Mouse (Mus musculus) layer of hippocampus, adult 9-10 months (tissue): ENCODE measurements around the gene 1190005I06Rik.

ENCODE experiments used
- DNase-seq: peaks from one replicate; pipeline ENCODE4 v3.0.0; 2022; ENCODE audit warnings: low spot score

1190005I06Rik gene

GRCm38 (mm10) chr8:120620441-120620840 is 27.0 kb downstream of the 1190005I06Rik start:
- DNase-seq, result no peak

DNA sequence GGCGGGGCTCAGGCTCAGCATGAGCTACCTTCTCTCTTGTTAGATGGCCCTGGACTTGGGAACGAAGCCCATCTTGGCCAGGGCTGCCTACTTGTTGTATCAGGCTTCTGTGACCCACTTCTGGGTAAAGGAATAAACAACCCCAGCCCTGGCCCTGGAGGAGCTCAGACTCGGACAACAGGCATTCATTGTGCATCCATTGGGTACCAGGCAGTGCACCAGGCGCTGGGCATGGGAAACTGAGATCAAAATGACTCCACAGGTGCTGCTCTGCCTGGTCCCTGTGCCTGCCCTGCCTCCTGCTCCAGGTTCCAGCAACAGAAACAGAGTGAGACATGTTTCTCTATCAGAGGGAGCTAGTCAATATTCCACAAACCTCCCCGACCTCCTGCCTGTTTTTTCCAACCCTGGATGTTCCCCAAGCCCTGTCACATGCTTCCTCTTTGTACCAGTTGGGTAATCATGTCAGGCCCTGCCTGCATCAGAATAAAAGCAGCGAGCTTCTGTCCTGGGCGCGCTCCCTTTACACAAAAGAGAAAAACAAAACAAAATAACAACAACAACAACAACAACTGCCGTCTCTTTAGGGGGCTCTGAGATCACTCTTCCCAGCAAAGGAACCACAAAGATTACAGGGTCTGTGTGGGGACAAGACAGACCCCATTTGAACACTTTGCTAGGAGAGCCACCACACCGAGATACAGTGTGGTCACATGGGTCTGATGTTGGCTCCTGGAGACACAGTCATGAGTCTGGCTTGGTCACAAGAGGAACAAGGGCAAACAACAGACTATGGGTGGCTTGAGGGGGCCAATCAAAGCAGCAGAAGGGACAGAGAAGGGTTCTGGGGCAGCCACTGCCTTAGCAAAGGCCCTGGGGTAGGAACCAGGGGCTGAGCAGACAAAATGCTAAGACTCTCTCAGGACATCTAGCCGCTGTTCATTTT is 27.9 kb downstream of the 1190005I06Rik start:
- peak; percentile 61 for DNase-seq

- DNase-seq, result peak; percentile 71
Measured at GRCm38 (mm10) chr8:120618110-120618509, 29.3 kb downstream of the 1190005I06Rik start.

DNA sequence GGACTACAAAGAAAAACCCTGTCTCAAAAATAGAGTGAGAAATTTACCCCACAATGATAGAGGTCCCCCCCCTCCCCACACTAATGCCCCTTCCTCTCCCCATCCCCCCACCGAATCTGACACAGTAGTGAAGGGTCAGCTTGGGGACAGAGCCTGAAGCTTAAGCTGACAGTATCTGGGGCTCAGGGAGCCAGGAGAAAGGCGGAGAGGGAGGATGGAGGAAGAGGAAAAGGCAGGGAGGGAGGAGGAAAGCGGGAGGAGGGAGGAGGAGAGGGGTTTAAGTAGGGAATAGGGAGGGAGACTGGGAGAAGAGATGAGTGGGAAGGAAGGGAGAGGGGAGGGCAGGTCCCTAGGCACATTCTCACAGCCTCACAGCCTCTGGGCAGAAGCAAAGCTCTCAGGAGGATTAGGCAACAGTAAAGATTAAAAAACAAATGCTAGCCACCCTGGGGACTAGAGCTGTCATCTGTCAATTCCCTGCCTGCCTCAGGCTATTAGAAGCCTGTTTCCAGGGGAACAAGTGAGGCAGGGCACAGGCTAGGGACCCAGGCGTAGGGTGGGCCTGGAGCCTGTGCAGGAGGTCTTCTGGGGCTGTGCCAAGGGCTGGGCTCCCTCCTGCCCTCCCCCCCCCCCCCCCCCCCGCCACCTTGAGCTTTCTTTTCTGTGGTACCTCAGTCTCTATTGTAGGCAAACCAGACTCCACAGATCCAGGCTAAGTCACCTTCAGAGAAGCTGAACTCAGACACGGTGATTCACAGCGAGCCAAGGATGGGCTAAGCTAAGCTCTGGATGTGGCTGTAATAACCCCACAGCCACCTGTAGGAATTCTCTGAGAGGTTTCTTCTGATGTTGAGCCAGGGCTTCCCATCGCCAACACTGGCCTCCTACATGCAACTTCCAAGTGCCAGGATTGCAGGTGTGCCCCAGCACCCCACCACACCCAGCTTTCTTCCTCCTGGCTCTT is 30.5 kb downstream of the 1190005I06Rik start:
- no peak for DNase-seq

- DNase-seq, result no peak
Measured at GRCm38 (mm10) chr8:120614491-120614890, 32.9 kb downstream of the 1190005I06Rik start.

DNA sequence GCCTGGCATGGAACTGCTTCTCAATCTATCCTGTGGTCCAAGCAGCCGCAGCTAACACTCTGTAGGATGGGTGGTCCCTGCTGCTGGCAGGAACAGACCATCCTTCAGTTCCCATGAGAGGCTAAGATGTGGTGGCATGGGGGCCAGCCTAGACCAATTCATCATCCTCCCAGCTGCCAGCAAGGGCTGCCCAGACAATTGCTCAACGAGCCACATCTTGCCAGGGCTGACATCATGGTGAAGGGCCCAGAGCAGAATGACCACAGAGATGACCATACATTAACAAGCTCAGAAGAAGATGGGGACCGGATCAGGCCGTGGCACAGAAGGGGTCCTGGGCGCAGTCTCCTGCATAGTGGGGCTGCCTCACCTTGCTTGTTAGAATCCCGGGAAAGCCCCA is 36.6 kb downstream of the 1190005I06Rik start:
- DNase-seq, result no peak

DNA sequence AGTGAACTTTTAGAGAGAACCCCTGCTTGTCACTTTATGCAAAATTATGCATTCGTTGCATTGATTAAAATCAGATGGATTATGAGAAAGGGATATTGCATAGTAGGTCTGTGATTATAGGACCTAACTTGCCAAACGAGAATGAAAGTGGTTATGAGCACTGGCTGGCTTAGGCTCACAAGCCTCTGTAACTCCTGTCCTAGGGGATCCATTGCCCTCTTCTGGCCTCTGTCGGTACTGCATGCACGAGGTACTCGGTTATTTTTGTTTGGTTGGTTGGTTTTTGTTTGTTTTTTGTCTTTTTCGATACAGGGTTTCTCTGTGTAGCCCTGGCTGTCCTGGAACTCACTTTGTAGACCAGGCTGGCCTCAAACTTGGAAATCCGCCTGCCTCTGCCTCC is 39.5 kb downstream of the 1190005I06Rik start:
- peak; percentile 71 for DNase-seq

- no peak for DNase-seq
Measured at GRCm38 (mm10) chr8:120607460-120607859, 40.0 kb downstream of the 1190005I06Rik start.

DNA sequence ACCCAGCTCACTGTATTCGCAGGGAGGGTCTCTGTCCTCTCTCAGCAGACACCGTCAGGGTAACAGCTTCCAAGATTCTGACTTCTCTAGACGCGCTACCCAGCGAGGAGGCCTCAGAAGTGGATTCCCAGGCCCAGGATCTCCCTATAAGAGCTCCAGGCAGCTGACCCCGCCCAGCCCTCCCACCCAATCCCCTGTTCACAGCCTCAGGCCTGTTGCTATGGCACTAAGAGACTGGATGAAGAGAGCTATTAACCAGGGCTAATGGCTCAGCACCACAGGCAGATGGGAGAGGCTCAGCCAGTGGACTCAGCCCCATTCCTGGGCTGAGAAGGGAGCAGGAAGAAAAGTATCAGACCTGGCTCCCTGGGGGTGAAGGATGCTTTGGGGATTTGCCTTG is 44.8 kb downstream of the 1190005I06Rik start:
- DNase-seq, result no peak

DNA sequence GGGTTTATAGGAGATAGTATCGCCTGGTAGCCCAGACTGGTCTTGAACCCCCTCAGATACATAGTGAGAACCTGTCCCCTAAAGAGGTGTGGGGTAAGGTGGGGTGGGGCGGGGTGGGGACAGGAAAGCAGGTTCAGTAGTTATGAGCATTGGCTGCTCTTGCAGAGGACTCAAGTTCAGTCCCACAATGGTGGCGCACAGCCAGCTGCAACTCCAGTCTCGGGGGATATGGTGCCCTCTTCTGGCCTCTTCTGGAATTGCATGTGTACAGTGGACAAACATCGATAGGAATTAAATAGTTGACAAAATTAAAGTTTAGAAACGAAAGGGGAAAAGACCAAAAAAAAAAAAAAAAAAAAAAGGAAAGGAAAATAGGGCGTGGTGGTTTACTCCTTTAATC is 47.9 kb downstream of the 1190005I06Rik start:
- DNase-seq, result peak; percentile 87

- DNase-seq, result peak; percentile 69
Measured at GRCm38 (mm10) chr8:120598579-120598978, 48.9 kb downstream of the 1190005I06Rik start.

- DNase-seq, result no peak
Measured at GRCm38 (mm10) chr8:120595963-120596362, 51.5 kb downstream of the 1190005I06Rik start.

GRCm38 (mm10) chr8:120594571-120594970 is 52.9 kb downstream of the 1190005I06Rik start:
- DNase-seq, result no peak

DNA sequence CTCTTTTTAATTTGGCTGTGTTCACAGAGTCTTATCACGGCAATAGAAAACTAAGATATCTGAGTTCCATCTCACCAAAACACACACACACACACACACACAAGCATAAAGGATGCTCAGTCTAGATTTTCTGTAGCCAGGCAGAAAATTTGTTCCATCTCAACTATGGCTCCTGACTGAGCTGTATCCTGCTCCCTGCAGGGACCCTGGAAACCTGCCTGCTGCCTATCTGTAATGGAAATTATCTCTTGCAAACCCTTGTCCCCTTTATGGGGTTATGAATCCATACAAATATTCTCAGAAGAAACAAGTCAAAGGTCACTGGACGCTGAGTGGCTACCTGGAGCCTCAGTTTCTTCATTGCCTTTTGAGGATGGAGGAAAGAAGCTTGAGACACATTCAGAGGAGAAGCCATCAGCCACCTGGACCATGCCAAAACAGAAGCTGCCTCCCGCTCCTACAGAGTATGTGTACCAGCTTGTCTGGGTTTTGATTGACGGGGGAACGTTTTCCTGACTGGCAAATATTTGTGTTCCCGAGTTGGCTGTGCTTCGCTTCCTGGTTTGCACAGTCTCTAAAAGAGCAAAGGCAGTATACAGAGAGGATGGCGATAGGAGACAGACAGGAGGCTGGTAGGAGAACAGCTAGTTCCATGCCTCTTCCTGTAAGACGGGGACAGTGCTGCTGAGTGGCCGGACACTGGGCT is 55.7 kb downstream of the 1190005I06Rik start:
- no peak for DNase-seq

- DNase-seq, result no peak
Measured at GRCm38 (mm10) chr8:120589921-120590320, 57.5 kb downstream of the 1190005I06Rik start.

- DNase-seq, result peak; percentile 98
Measured at GRCm38 (mm10) chr8:120588908-120589771, 58.3 kb downstream of the 1190005I06Rik start, which contains the start of gene Gins2. Gene Gins2 (minus strand): TSS chr8:120589304.

DNA sequence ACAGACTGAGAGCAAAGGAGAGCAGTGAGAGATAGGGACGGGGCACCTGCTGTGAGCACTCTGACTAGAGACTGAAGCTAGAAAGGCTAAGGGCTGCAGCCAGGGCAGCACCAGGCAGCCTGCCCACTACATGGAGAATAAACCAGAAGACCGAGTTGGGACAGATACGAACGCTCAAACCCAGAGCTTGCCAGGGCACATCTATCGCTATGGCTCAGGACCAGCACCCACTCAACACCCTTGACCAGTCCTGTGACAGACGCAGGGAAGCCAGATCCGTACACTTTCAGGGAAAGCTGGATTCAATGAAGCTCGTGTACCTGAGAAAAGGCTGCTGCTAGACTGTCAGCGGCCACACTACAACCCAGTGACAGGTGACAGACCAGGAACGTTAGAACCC is 61.9 kb downstream of the 1190005I06Rik start:
- DNase-seq, result no peak

DNA sequence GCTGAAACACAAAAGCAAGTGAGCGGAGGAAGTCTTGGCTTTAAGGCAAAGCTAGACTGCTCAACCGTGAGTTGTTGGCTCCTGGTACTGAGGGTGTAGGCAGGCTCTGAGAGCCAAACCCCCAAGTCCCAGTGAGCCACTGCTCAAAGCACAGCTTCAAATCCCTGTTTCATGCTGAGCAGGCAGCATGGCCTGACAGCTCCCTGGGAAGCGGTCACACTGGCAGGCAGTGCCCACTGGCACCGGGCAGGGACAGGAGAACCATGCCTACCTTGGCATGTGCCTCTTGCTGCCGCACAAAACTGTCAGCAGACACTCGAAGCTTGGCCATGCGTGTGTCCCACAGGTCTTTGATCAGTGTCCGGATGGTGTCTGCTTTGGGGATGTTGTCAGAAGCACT is 65.6 kb downstream of the 1190005I06Rik start:
- DNase-seq, result no peak

DNA sequence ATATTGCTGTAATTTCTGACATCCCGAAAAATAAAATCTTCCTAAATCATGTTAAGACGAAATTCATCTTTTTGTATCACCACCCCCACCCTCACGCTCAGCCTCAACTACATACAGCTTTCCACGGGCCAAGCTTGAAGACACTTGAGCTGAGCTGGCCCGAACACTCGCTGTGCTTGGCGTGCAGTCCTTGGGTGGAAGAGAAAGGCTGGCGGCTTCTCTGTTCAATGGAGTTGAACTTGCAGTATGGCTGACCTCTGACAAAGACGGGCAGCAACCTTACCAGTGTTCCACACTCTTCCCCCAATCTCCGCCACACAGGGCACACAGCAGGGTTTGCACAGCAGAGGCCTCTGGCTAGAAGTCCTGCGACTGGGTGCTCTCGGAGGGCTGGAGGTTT is 66.1 kb downstream of the 1190005I06Rik start:
- DNase-seq, result no peak

GRCm38 (mm10) chr8:120580336-120581000 is 67.0 kb downstream of the 1190005I06Rik start:
- no peak for DNase-seq
